Mouse (Mus musculus) forebrain, embryonic 14.5 days (tissue): ENCODE data around the gene Nagpa. TPM values are rescaled to one million over a fixed set of nuclear protein-coding genes. Genes with fewer than 3 reads are reported as not detected.

Source experiments
- ATAC-seq: fragments of 200-750 bp; cut with Nextera tagmentation; 2 replicates; pipeline ENCODE4 v1.8.0; 2017; ENCODE audit warnings: mild to moderate bottlenecking, moderate library complexity
- DNase-seq: peaks from one replicate; pipeline ENCODE4 v3.0.0-alpha.2; 2015; ENCODE audit warnings: low spot score
- H3K27ac ChIP-seq: fragments of 300-500 bp; sonication (generic); 2 replicates; pipeline ENCODE4 v1.5.1; 2014; ENCODE audit warnings: low read depth, mild to moderate bottlenecking, control low read depth, low read length, moderate library complexity
- H3K27me3 ChIP-seq: fragments of 300-500 bp; sonication (generic); replicated peaks from 2 replicates; pipeline ENCODE4 v1.6.1; 2014; ENCODE audit warnings: low read length, control low read depth, mixed read lengths; ENCODE audit not compliant: control insufficient read depth, insufficient read depth
- H3K36me3 ChIP-seq: fragments of 300-500 bp; sonication (generic); 2 replicates; pipeline ENCODE4 v1.6.1; 2014; ENCODE audit warnings: low read length, control low read depth; ENCODE audit not compliant: control insufficient read depth, insufficient read depth
- H3K4me1 ChIP-seq: fragments of 300-500 bp; sonication (generic); 2 replicates; pipeline ENCODE4 v1.6.1; 2014; ENCODE audit warnings: antibody characterized with exemption, low read length, control low read depth; ENCODE audit not compliant: control insufficient read depth, insufficient read depth
- H3K4me2 ChIP-seq: fragments of 300-500 bp; sonication (generic); 2 replicates; pipeline ENCODE4 v1.6.1; 2014; ENCODE audit warnings: mild to moderate bottlenecking, control low read depth, low read length
- H3K4me3 ChIP-seq: fragments of 300-500 bp; sonication (generic); 2 replicates; pipeline ENCODE4 v1.5.1; 2014; ENCODE audit warnings: low read depth, low read length, control low read depth
- H3K9ac ChIP-seq: fragments of 300-500 bp; sonication (generic); 2 replicates; pipeline ENCODE4 v1.6.1; 2014; ENCODE audit warnings: mild to moderate bottlenecking, low read length, control low read depth, moderate library complexity
- H3K9me3 ChIP-seq: fragments of 300-500 bp; sonication (generic); replicated peaks from 2 replicates; pipeline ENCODE4 v1.6.1; 2016; ENCODE audit warnings: low read length, control low read depth, mixed read lengths; ENCODE audit not compliant: control insufficient read depth
- WGBS: fragments of 180-500 bp; shearing (Covaris S2); extraction: QIAGEN DNeasy Blood & Tissue Kit; methylation state at CpG from one replicate; pipeline ENCODE4 v1.1.7; 2014; 5-methylcytosine and 5-hydroxymethylcytosine counted together
- polyA plus RNA-seq: library from polyadenylated mRNA; unstranded; fragments of >200 nt; fragmentation: Nextera tagmentation; extraction: Ambion mirVana; gene quantifications from 2 replicates; pipeline ENCODE4 v1.2.1, GENCODE M21; 2014

Nagpa gene
- polyA plus RNA-seq = 7.4 and 8.1 TPM in 2 replicates

DNA sequence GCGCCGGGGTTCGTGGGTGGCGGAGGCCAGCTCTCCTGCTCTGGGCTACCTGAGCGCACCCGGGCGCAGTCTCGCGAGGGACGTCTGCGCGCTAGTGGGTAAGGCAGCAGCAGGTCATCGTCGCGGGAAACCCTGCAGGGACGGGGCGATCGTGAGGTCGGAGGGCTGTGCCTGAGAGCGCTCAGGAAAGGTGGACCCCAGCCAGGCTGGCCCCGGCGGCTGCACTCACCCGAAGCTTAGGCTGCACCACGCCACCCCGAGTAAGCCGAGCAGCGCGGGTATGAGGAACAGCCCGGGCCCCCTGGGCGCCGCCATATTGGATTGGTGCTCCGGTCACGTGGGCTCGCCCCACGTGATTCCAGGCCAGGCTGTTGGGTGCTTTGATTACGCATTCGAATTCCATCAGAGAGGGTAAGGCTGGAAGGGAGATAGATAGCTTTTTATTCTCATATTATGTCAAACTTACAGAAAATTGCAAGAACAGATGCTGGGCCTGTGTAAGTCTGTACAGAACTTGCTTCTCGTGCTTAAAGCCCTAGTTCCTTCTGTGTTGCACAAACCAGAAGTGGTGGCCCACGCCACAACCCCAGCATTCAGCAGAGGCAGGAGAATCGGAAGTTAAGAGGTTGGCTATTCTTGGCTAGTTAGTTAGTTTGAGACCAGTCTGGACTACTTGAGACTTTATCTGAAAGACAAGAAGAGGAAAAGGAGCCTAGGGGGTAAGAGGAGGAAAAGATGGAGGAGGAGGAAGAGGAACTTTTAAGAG lies at the start of gene Nagpa:
Gene Nagpa (minus strand): TSS at position 345 of the 766 bp plus-strand sequence.
- H3K36me3 ChIP-seq = no peaks in the 10 kb centered on the region; the same call in 1 of the 2 replicates
- no peaks in the 10 kb centered on the region for H3K9me3 ChIP-seq
- peak within 1 kb of the TSS; percentile 63 for H3K4me3 ChIP-seq
- H3K27ac ChIP-seq = no peak within 1 kb of the TSS
- peak within 1 kb of the TSS; percentile 63 for H3K9ac ChIP-seq
- no peaks in the 10 kb centered on the region for H3K27me3 ChIP-seq
- peak within 1 kb of the TSS; percentile 91 for H3K4me2 ChIP-seq
- WGBS = 4% methylated on average over 40 of the region's 40 CpGs
- DNase-seq (peak; percentile 94), ATAC-seq (peak; percentile 96)
- peaks cover 7% of the 10 kb centered on the region for H3K4me1 ChIP-seq

DNA sequence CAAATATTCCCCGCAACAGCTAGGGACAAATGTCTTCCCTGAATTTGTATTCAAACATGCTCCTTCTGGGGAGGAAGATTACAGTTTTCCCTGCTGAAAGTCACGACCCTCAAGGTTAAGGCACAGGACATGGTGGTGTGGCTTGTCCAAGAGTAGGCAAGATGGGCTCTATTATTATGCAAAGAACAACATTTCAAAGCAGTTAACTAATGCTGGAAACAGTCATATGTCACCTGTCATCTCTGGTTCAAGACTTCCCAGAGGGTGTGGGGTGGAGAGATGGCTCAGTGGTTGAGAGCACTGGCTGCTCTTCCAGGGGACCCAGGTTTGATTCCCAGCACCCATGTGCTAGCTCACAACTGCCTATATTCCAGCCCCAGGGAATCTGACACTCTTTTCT lies 48.4 kb upstream of the Nagpa start:
- ATAC-seq = no peak
- no peaks in the 10 kb centered on the region for H3K9me3 ChIP-seq
- no peaks in the 10 kb centered on the region for H3K27me3 ChIP-seq
- H3K9ac ChIP-seq = no peak overlapping the region
- H3K4me3 ChIP-seq = no peak overlapping the region
- no peak overlapping the region for H3K27ac ChIP-seq
- peaks cover 8% of the 10 kb centered on the region; the same call in 1 of the 2 replicates for H3K4me1 ChIP-seq
- no peak for DNase-seq
- H3K36me3 ChIP-seq = peaks cover 16% of the 10 kb centered on the region; the same call in 1 of the 2 replicates
- no peak overlapping the region for H3K4me2 ChIP-seq
- WGBS = 92% methylated on average over 2 of the region's 2 CpGs

DNA sequence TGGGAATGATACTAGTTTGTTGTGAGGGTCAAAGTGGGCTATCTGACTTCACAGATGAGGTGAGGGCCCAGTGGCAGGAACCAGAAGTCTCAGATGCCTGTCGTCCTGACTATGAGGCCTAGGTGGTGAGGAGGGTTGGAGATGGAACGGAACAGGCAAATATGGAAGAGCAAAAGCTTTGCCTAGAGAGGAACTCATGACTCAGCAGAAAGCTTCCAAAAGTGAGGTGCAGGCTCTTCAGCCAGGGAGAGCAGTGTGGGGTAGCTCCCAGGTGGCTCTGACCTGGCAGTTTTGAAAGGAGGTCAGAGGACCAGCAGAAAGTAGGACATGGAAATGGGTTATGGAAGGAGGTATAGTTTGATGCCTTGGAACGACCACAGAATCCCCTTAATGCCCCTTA lies 47.1 kb upstream of the Nagpa start:
- WGBS = 85% methylated on average over 3 of the region's 3 CpGs

DNA sequence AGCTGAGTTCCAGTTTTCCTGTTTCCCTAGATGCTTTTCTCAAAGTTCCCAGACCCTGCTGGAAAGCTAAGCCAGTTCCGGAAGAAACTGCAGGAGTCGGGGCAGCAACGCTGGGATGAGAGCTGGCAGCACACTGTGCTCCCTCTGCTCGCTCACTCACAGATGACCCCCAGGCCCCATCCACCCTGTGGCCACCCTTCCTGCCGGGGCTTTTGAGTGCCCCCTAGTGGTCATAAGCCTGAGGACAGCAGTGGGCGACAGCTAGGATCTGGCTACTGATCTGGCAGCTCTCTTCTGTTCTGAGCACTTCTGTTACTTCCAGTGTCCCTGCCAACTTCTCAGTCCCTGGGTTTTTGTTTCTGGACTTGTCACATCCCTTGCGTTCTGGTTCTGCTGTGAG lies 40.6 kb upstream of the Nagpa start:
- H3K36me3 ChIP-seq = peaks cover 73% of the 10 kb centered on the region
- H3K27ac ChIP-seq = no peak overlapping the region
- ATAC-seq (0 out of 2 replicates have a peak, but pooled peaks have one; percentile 44), DNase-seq (peak; percentile 23)
- H3K4me1 ChIP-seq = no peaks in the 10 kb centered on the region
- no peak overlapping the region for H3K4me3 ChIP-seq
- no peaks in the 10 kb centered on the region for H3K9me3 ChIP-seq
- no peaks in the 10 kb centered on the region for H3K27me3 ChIP-seq
- H3K9ac ChIP-seq = no peak overlapping the region
- 35% methylated on average over 7 of the region's 7 CpGs for WGBS
- no peak overlapping the region for H3K4me2 ChIP-seq

More for the DNA sequence above, 47.1 kb upstream of the Nagpa start:
- H3K4me2 ChIP-seq = no peak overlapping the region
- H3K9me3 ChIP-seq = no peaks in the 10 kb centered on the region
- DNase-seq = no peak
- no peak overlapping the region for H3K4me3 ChIP-seq
- H3K27ac ChIP-seq = no peak overlapping the region
- H3K4me1 ChIP-seq = peaks cover 8% of the 10 kb centered on the region; the same call in 1 of the 2 replicates
- H3K36me3 ChIP-seq = peaks cover 25% of the 10 kb centered on the region
- no peaks in the 10 kb centered on the region for H3K27me3 ChIP-seq
- no peak overlapping the region for H3K9ac ChIP-seq
- ATAC-seq = no peak

DNA sequence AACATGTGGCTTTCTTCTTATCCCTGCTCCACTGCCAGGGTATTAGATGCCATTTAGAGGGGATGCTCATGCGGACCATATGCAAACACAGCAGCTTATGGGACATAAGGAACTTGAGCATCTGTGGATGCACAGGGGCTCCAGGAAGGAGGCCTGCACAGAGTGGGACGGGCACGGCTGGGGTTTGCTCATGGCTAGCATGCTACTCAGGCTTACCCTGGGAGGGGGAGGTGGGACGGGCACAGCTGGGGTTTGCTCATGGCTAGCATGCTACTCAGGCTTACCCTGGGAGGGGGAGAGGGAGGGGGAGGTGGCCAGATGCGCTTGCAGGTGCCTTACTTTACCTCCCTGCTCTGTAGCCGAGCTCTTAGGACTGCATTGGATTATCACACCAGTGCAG lies 39.1 kb upstream of the Nagpa start:
- no peaks in the 10 kb centered on the region for H3K4me1 ChIP-seq
- H3K9ac ChIP-seq = no peak overlapping the region
- no peaks in the 10 kb centered on the region for H3K9me3 ChIP-seq
- 90% methylated on average over 6 of the region's 6 CpGs for WGBS
- H3K4me2 ChIP-seq = no peak overlapping the region
- no peak overlapping the region for H3K27ac ChIP-seq
- no peaks in the 10 kb centered on the region for H3K27me3 ChIP-seq
- no peak for DNase-seq
- no peak for ATAC-seq
- H3K4me3 ChIP-seq = no peak overlapping the region
- H3K36me3 ChIP-seq = peaks cover 73% of the 10 kb centered on the region

DNA sequence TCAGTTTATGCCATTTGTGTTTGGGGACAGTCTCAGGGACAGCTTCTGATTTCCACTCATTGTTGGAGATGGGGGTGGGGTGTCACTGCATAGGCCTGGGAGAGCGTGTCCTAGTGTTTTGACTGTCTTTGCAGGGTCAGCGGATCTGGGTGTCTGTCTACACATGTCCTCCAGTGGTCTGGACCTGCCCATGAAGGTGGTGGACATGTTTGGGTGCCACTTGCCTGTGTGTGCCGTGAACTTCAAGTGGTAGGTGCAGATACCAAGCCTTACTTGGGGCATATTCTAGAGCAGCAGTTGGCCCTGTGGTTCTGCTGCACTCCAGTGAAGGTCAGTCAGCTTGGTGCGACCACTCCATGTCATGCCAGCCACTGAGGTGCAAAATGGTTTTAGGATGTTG lies 38.5 kb upstream of the Nagpa start:
- Histone ChIP-seq H3K9me3 (no peaks in the 10 kb centered on the region), H3K27me3 (no peaks in the 10 kb centered on the region), H3K4me1 (no peaks in the 10 kb centered on the region), H3K27ac (no peak overlapping the region), H3K9ac (no peak overlapping the region), H3K36me3 (peaks cover 68% of the 10 kb centered on the region), H3K4me2 (no peak overlapping the region), H3K4me3 (no peak overlapping the region)
- no peak for ATAC-seq
- DNase-seq = no peak
- 93% methylated on average over 4 of the region's 4 CpGs for WGBS

DNA sequence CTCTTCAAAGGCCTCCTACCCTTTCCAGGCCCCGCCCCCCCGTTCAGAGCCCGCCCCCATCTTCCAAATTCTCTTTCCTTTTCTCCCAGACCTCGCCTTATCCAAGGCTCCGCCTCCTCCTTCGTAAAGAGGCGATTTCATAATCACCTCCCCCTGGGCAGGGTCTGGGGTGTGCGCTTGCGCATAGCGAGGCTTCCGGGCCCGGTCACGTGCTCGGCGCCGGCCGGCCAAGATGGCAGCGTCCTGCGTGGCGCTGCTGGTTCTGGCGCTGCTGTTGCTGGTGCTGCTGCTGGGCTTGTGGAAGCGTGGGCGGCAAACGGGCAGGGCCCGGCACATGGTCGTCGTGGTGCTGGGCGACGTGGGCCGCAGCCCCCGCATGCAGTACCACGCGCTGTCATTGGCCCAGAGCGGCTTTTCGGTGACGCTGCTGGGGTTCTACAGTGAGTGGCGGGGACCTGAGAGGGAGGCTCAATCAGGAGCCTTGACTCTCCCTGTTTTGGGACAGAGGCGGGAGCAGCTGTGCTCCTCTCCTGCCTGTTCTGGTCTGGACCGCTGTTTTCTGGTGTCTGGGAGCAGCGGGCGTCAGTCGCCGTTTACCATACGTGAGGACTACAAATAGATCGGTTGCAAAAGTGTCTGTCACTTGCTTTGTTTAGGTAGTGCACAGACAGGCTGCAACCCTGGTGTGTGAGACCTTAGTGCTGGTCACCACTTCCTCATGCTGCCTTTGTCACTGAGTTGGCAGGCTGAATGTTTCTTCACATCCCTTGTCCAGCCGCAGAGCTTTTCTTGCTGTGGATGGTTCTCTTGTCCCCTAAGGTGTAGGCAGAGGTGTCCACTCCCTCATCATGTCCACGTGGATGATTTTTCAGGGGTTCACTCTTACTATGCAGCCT lies 29.9 kb upstream of the Nagpa start, which contains the start of gene Alg1:
Gene Alg1 (plus strand): TSS at position 204 of the 896 bp plus-strand sequence.
- WGBS = 3% methylated on average over 47 of the region's 47 CpGs

DNA sequence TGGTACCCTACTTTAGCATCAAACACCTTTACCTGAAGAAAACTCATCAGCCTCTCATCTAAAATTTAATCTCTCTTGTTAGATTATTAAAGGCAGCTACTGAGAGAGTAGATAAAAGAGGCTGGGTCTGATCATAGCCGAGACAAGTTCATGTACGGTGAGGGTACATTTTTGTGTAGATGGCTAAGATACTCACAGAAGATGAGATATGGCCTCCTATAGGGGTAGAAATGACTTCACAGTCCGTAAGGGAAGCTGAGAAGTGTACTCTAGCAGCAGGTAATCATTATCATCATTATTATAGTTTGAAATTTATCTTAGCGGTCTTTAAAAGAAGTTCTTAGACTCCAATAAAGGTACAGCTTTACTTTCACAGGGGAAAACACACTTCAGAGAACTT lies 29.2 kb upstream of the Nagpa start:
- no peak for DNase-seq

More for the DNA sequence above, 29.9 kb upstream of the Nagpa start, which contains the start of gene Alg1:
- peak within 1 kb of the TSS; percentile 69 for H3K9ac ChIP-seq
- no peak within 1 kb of the TSS for H3K27ac ChIP-seq
- peaks cover 6% of the 10 kb centered on the region for H3K4me1 ChIP-seq
- no peaks in the 10 kb centered on the region for H3K9me3 ChIP-seq
- H3K4me3 ChIP-seq = peak within 1 kb of the TSS; percentile 57
- DNase-seq = peak; percentile 97
- H3K4me2 ChIP-seq = peak within 1 kb of the TSS; percentile 84
- no peaks in the 10 kb centered on the region for H3K27me3 ChIP-seq
- H3K36me3 ChIP-seq = 0 out of 2 replicates have a peak, but pooled peaks cover 4% of the 10 kb centered on the region
- peak; percentile 98 for ATAC-seq

More for the DNA sequence above, 29.2 kb upstream of the Nagpa start:
- no peaks in the 10 kb centered on the region for H3K27me3 ChIP-seq
- peak; percentile 15 for ATAC-seq
- no peak overlapping the region for H3K27ac ChIP-seq
- H3K36me3 ChIP-seq = no peaks in the 10 kb centered on the region
- peaks cover 6% of the 10 kb centered on the region for H3K4me1 ChIP-seq
- peak overlapping the region; percentile 57 for H3K4me3 ChIP-seq
- H3K4me2 ChIP-seq = peak overlapping the region; percentile 84
- no peak overlapping the region for H3K9ac ChIP-seq
- 75% methylated on average over 4 of the region's 4 CpGs for WGBS
- H3K9me3 ChIP-seq = no peaks in the 10 kb centered on the region
